Mouse (Mus musculus) erythroid progenitor cell, adult 5-6 weeks (primary cell): Measurements from ENCODE around the gene Gapdhs. TPM values are rescaled to one million over a fixed set of nuclear protein-coding genes. Genes with fewer than 3 reads are reported as not detected.
A peak's percentile ranks its signal among the peaks of the same experiment; 100 is the strongest.
"Not testable (repeated sequence)": the region's sequence is repeated elsewhere in the genome, so short reads cannot be mapped to it uniquely, and the experiment has no call there.

ENCODE experiments used
- ATAC-seq: replicated peaks from 2 replicates; pipeline ENCODE4 v1.8.0; 2016; ENCODE audit warnings: moderate number of reproducible peaks, mild to moderate bottlenecking, moderate TSS enrichment, inconsistent platforms; ENCODE audit not compliant: poor library complexity, low FRiP score, severe bottlenecking
- total RNA-seq, 2 experiments: library from RNA; stranded (forward) in 1 of 2; stranded (reverse) in 1 of 2; fragments of 150-400 nt in 1 of 2; fragments of 186-747, 209-891 nt in 1 of 2; gene quantifications; 2 replicates each; pipeline versions ENCODE4 v1.2.3 to v1.2.4; 2015 to 2017; ENCODE audit warnings: low replicate concordance in 2 of 2

Gene Gapdhs
- total RNA-seq, 2 experiments from 2014 or later: not detected

GRCm38 (mm10) chr7:30749824-30750606 lies 6.5 kb upstream of the Gapdhs start:
- ATAC-seq: no peak

- ATAC-seq: no peak
These were observed 4.2 kb upstream of the Gapdhs start for GRCm38 (mm10) chr7:30747525-30748204.

DNA sequence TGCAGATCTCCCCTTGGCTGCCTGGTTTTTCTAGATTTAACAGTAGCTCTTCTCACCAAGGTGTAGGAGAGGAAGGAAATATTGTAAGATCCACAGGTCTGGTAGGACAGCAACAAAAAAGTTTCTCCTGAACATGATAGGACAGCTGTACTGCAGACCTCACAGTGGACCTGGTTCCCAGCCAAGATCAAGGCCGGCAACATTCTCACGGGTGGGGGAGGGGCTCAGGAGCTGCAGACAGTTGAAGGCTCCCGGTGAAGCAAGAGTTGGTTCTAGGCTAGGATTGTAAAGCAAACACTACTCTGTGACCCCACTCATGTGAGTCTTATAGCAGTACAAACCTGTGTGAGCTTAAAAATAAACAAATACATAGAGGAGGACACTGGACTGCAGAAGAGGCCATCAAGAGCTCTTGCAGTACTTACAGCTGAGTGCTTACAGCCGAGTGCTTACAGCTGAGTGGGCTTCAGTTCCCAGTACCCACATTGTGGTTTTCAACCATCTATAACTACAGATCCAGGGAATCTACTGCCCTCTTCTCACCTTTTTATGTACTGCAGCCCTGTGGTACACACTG lies 629 bp upstream of the Gapdhs start:
- ATAC-seq: no peak

GRCm38 (mm10) chr7:30742570-30742969 lies 911 bp downstream of the Gapdhs start:
- not testable (repeated sequence) for ATAC-seq

- ATAC-seq: no peak
These were observed 7.3 kb downstream of the Gapdhs start for GRCm38 (mm10) chr7:30736211-30736610.

DNA sequence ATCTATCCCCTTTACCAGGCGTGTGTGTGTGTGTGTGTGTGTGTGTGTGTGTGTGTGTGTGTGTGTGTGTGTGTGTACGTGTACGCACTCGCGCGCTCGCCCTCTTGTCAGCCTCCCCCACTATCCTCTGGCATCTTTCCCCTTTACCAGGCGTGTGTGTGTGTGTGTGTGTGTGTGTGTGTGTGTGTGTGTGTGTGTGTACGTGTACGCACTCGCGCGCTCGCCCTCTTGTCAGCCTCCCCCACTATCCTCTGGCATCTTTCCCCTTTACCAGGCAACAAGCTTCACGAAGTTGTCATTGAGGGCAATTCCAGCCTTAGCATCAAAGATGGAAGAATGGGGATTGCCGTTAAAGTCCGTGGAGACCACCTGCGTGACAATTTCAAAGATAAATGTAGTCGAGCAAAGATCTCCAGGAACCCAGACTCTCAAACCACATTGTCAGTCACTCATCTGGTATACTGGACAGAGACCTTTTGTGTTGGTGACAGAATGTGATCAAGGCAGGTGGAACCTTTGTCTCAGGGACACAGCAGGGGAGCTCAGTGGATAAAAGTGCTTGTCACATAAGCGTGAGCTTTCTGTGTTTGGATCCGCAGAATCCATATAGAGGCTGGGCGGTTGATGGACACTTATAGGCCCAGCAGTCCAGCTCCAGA lies 13.3 kb downstream of the Gapdhs start:
- ATAC-seq: peak; percentile 22

GRCm38 (mm10) chr7:30729396-30730063 lies 14.0 kb downstream of the Gapdhs start, which contains the start of gene Tmem147:
Gene Tmem147 (minus strand): TSS chr7:30729540.
- ATAC-seq: peak; percentile 92

DNA sequence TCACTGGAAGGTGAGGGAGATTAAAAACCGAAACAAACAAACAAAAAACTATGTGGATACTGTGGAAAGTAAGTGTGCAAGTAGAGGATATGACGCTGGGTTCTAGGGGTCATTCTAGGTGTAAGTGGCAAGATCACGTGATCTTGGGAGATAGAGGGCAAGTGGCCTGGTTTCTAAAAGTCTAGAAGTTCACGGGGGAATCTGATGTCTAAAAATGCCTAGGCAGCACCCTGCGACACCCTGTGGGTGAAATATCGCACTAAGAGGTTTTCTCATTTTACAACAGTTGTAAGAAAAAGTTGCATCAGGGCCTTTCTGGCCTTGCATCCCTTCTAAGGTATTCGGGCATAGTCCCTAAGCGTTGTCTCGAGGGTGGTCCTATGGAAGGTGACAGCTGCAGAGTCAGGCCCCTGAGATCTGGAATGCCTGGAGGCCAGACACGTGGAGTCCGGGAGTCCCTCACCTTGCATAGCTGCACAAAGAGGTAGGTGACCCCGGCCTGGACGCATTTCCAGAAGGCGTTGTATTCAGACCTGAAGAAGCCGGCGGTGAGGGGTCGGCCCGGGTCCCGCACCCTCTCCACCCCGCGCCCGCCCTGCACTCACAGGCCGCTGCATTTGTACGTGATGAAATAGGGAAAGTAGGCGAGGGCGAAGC lies 14.6 kb downstream of the Gapdhs start:
- ATAC-seq: no peak

- ATAC-seq: no peak
These were observed 15.3 kb downstream of the Gapdhs start for GRCm38 (mm10) chr7:30728214-30728613.

DNA sequence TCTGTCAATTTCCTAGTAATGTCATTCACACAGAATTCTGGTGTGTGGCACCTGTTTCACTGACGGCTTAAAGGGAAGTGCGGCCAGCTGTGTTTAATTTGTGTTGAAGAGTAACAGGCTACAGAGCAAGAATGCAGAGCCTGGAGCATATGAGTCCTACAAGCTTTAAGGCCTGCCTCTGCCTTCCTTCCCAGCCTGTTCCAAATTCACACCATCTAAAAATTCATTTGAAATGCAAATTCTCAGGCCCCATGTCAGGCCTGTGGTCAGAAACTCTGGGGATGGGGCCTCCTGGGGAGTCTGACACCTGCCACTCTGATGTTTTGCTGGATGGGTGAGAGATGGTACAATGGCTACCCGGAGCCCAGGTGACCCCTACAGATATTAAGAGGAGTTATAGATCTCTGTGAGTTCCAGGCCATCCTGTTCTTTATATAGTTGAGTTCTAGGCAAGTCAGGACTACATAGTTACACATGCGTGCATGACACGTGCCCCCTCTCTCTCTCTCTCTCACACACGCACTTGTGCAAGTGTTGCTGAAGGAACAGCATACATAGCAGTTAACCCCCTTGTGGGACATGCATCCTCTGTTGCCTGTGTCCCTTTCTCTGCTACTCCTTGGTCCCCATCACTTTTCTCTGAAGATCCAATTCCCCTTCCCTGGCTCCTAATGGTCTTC lies 20.1 kb downstream of the Gapdhs start:
- no peak for ATAC-seq

DNA sequence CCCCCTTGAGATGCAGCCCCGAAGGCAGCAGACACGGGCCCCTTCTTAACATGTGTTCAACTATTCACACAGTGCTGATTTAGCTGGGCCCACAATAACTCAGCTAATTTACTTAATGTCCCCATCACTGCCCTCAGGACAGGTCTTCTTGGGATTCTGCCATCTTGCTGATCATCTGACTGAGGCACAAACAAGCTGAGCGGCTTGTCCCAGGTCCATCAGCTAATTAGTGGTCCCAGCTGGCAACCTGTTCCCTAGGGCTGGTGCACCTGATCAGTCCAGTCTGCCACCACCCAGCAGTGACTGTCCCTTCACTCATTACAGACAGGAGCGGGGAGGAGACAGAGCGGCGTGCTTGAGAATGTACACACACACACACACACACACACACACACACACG lies 22.2 kb downstream of the Gapdhs start:
- ATAC-seq: no peak

GRCm38 (mm10) chr7:30719669-30720068 lies 23.8 kb downstream of the Gapdhs start:
- ATAC-seq: no peak

DNA sequence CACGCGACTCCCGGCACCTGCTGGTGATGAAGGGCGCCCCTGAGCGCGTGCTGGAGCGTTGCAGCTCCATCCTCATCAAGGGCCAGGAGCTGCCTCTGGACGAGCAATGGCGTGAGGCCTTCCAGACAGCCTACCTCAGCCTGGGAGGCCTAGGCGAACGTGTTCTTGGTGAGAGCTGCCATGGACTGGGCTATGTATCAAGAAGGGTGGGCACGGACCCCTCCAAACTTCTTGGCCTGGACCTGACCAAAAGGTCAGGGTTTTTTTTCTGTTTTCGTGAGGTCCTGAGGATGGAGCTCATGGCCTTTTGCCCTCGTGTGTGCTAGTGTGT lies 25.8 kb downstream of the Gapdhs start:
- ATAC-seq: no peak

GRCm38 (mm10) chr7:30717006-30717715 lies 26.3 kb downstream of the Gapdhs start:
- peak; percentile 84 for ATAC-seq

DNA sequence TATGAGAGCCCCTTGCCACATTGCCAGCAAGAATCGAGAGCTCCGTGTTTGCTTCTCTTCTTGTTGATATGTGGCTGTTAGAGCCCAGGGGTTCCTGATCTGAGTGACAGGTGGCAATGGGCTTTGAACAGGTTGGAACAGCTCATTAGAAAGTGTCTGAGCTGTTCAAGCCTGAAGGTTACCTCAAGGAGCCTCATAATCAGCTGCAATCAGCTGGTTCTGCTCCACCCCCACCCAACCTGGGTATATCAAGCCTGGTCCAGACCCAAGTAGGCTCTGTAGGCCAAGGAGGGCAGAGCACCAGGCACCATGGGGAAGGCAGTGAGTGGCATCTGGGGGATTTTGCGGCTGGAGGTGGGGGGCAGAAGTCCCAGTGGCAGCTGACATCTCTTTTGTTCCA lies 31.5 kb downstream of the Gapdhs start, which contains the start of gene Atp4a:
Gene Atp4a (plus strand): TSS at position 268 of the 400 bp plus-strand sequence.
- no peak for ATAC-seq

DNA sequence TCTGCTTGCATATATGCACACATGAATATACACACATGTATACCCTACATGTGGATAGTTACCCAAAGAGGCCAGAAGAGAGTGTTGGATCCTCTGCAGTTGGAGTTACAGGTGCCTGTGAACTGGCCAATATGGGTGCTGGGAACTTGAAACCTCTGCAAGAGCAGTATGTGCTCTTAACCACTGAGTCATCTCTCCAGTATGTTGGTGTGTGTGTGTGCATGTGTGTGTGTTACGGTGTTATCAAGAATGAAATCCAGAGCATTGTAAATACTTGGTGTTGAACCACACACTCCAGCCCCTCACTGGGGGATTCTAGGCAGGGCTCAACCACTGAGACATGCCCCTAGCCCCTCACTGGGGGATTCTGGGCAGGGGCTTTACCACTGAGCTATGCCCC lies 36.0 kb downstream of the Gapdhs start:
- ATAC-seq: no peak

GRCm38 (mm10) chr7:30706214-30706882 lies 37.1 kb downstream of the Gapdhs start:
- no peak for ATAC-seq

GRCm38 (mm10) chr7:30698589-30698988 lies 44.9 kb downstream of the Gapdhs start, which contains the start of gene 2200002J24Rik:
Gene 2200002J24Rik (plus strand): TSS chr7:30698926.
- 0 out of 2 replicates have a peak, but pooled peaks have one; percentile 30 for ATAC-seq
